Mouse (Mus musculus): ENCODE measurements at regions not wholly inside any gene's neighbourhood (a gene's known extent, or its start where the extent isn't known, plus 50 kb on each side); places are given as distances from the start of the nearest gene placed in this dataset.

- no peak overlapping the region for H3ac ChIP-seq (ENCODE audit: control insufficient read depth, insufficient read length)
- H3K36me3 ChIP-seq (ENCODE audit: control insufficient read depth, insufficient read depth), result no peaks in the 10 kb centered on the region
- no peak overlapping the region for H3K4me3 ChIP-seq
- H3K79me2 ChIP-seq (ENCODE audit: control insufficient read depth, insufficient read depth), result no peaks in the 10 kb centered on the region
- TF ChIP-seq MAX (IDR thresholded peaks at IDR 0.05; ENCODE audit: low read depth), result no peak
- TF ChIP-seq POLR2AphosphoS2 (IDR thresholded peaks at IDR 0.05; ENCODE audit: insufficient read length, low read depth), result no peak
- no peak for TF ChIP-seq USF1 (IDR thresholded peaks at IDR 0.05; ENCODE audit: low read depth)
- TF ChIP-seq TCF12 (IDR thresholded peaks at IDR 0.05; ENCODE audit: insufficient read depth, poor library complexity, severe bottlenecking), result no peak
- TF ChIP-seq SRF (IDR thresholded peaks at IDR 0.05; ENCODE audit: control insufficient read depth, insufficient read length, low read depth), result no peak
- no peak for TF ChIP-seq TCF3 (IDR thresholded peaks at IDR 0.05; ENCODE audit: insufficient read length, low read depth)
- TF ChIP-seq POLR2A (IDR thresholded peaks at IDR 0.05; ENCODE audit: insufficient read length, low read depth), result no peak
- no peak for TF ChIP-seq REST (IDR thresholded peaks at IDR 0.05; ENCODE audit: insufficient read depth, insufficient read length)
- TF ChIP-seq E2F4 (IDR thresholded peaks at IDR 0.05; ENCODE audit: insufficient read depth), result no peak
- no peak for TF ChIP-seq MYOD1 (IDR thresholded peaks at IDR 0.05; ENCODE audit: control insufficient read depth in 1 of 3, insufficient read length in 2 of 3, low read depth in 2 of 3)
- TF ChIP-seq MYOG (IDR thresholded peaks at IDR 0.05; ENCODE audit: control insufficient read depth in 1 of 3, insufficient read depth in 1 of 3, insufficient read length in 2 of 3, low read depth in 2 of 3), result no peak
- TF ChIP-seq CEBPB (IDR thresholded peaks at IDR 0.05; ENCODE audit: insufficient read depth, poor library complexity, severe bottlenecking), result no peak
- no peak overlapping the region for H3K4me2 ChIP-seq (ENCODE audit: low read depth)
- no peaks in the 10 kb centered on the region for H3K27me3 ChIP-seq (ENCODE audit: control insufficient read depth, insufficient read depth, insufficient read length)
Observed at GRCm38 (mm10) chr3:39909642-39910041, 621.4 kb upstream of the Intu start.

- Histone ChIP-seq H3ac (ENCODE audit: control insufficient read depth, insufficient read length) (no peak overlapping the region), H3K4me2 (ENCODE audit: low read depth) (no peak overlapping the region), H3K79me2 (ENCODE audit: control insufficient read depth, insufficient read depth) (no peaks in the 10 kb centered on the region), H3K27me3 (ENCODE audit: control insufficient read depth, insufficient read depth, insufficient read length) (no peaks in the 10 kb centered on the region), H3K36me3 (ENCODE audit: control insufficient read depth, insufficient read depth) (no peaks in the 10 kb centered on the region), H3K4me3 (no peak overlapping the region)
- TF ChIP-seq POLR2A (IDR thresholded peaks at IDR 0.05; ENCODE audit: insufficient read length, low read depth) (no peak), MAX (IDR thresholded peaks at IDR 0.05; ENCODE audit: low read depth) (no peak), MYOD1 (IDR thresholded peaks at IDR 0.05; ENCODE audit: control insufficient read depth in 1 of 3, insufficient read length in 2 of 3, low read depth in 2 of 3) (no peak), SRF (IDR thresholded peaks at IDR 0.05; ENCODE audit: control insufficient read depth, insufficient read length, low read depth) (no peak), E2F4 (IDR thresholded peaks at IDR 0.05; ENCODE audit: insufficient read depth) (no peak), CEBPB (IDR thresholded peaks at IDR 0.05; ENCODE audit: insufficient read depth, poor library complexity, severe bottlenecking) (no peak), USF1 (IDR thresholded peaks at IDR 0.05; ENCODE audit: low read depth) (no peak), REST (IDR thresholded peaks at IDR 0.05; ENCODE audit: insufficient read depth, insufficient read length) (no peak), TCF3 (IDR thresholded peaks at IDR 0.05; ENCODE audit: insufficient read length, low read depth) (no peak), MYOG (IDR thresholded peaks at IDR 0.05; ENCODE audit: control insufficient read depth in 1 of 3, insufficient read depth in 1 of 3, insufficient read length in 2 of 3, low read depth in 2 of 3) (no peak), TCF12 (IDR thresholded peaks at IDR 0.05; ENCODE audit: insufficient read depth, poor library complexity, severe bottlenecking) (no peak), POLR2AphosphoS2 (IDR thresholded peaks at IDR 0.05; ENCODE audit: insufficient read length, low read depth) (no peak)
Observed at GRCm38 (mm10) chr3:39918601-39919000, 612.5 kb upstream of the Intu start.

GRCm38 (mm10) chr3:39925436-39925835 lies 605.6 kb upstream of the Intu start:
- H3K36me3 ChIP-seq (ENCODE audit: control insufficient read depth, insufficient read depth), result no peaks in the 10 kb centered on the region
- TF ChIP-seq MYOG (IDR thresholded peaks at IDR 0.05; ENCODE audit: control insufficient read depth in 1 of 3, insufficient read depth in 1 of 3, insufficient read length in 2 of 3, low read depth in 2 of 3) (no peak), CEBPB (IDR thresholded peaks at IDR 0.05; ENCODE audit: insufficient read depth, poor library complexity, severe bottlenecking) (no peak), TCF12 (IDR thresholded peaks at IDR 0.05; ENCODE audit: insufficient read depth, poor library complexity, severe bottlenecking) (no peak), E2F4 (IDR thresholded peaks at IDR 0.05; ENCODE audit: insufficient read depth) (no peak), POLR2A (IDR thresholded peaks at IDR 0.05; ENCODE audit: insufficient read length, low read depth) (no peak), USF1 (IDR thresholded peaks at IDR 0.05; ENCODE audit: low read depth) (no peak), POLR2AphosphoS2 (IDR thresholded peaks at IDR 0.05; ENCODE audit: insufficient read length, low read depth) (no peak), REST (IDR thresholded peaks at IDR 0.05; ENCODE audit: insufficient read depth, insufficient read length) (no peak), MYOD1 (IDR thresholded peaks at IDR 0.05; ENCODE audit: control insufficient read depth in 1 of 3, insufficient read length in 2 of 3, low read depth in 2 of 3) (no peak), MAX (IDR thresholded peaks at IDR 0.05; ENCODE audit: low read depth) (no peak), SRF (IDR thresholded peaks at IDR 0.05; ENCODE audit: control insufficient read depth, insufficient read length, low read depth) (no peak), TCF3 (IDR thresholded peaks at IDR 0.05; ENCODE audit: insufficient read length, low read depth) (no peak)
- H3K4me3 ChIP-seq, result no peak overlapping the region
- no peak overlapping the region for H3ac ChIP-seq (ENCODE audit: control insufficient read depth, insufficient read length)
- H3K27me3 ChIP-seq (ENCODE audit: control insufficient read depth, insufficient read depth, insufficient read length), result no peaks in the 10 kb centered on the region
- H3K4me2 ChIP-seq (ENCODE audit: low read depth), result no peak overlapping the region
- H3K79me2 ChIP-seq (ENCODE audit: control insufficient read depth, insufficient read depth), result no peaks in the 10 kb centered on the region

GRCm38 (mm10) chr3:39928421-39928820 lies 602.7 kb upstream of the Intu start:
- no peak overlapping the region for H3K4me2 ChIP-seq (ENCODE audit: low read depth)
- no peaks in the 10 kb centered on the region for H3K79me2 ChIP-seq (ENCODE audit: control insufficient read depth, insufficient read depth)
- TF ChIP-seq POLR2A (IDR thresholded peaks at IDR 0.05; ENCODE audit: insufficient read length, low read depth) (no peak), E2F4 (IDR thresholded peaks at IDR 0.05; ENCODE audit: insufficient read depth) (no peak), USF1 (IDR thresholded peaks at IDR 0.05; ENCODE audit: low read depth) (no peak), MYOG (IDR thresholded peaks at IDR 0.05; ENCODE audit: control insufficient read depth in 1 of 3, insufficient read depth in 1 of 3, insufficient read length in 2 of 3, low read depth in 2 of 3) (no peak), REST (IDR thresholded peaks at IDR 0.05; ENCODE audit: insufficient read depth, insufficient read length) (no peak), CEBPB (IDR thresholded peaks at IDR 0.05; ENCODE audit: insufficient read depth, poor library complexity, severe bottlenecking) (no peak), TCF12 (IDR thresholded peaks at IDR 0.05; ENCODE audit: insufficient read depth, poor library complexity, severe bottlenecking) (no peak), POLR2AphosphoS2 (IDR thresholded peaks at IDR 0.05; ENCODE audit: insufficient read length, low read depth) (no peak), SRF (IDR thresholded peaks at IDR 0.05; ENCODE audit: control insufficient read depth, insufficient read length, low read depth) (no peak), MYOD1 (IDR thresholded peaks at IDR 0.05; ENCODE audit: control insufficient read depth in 1 of 3, insufficient read length in 2 of 3, low read depth in 2 of 3) (no peak), MAX (IDR thresholded peaks at IDR 0.05; ENCODE audit: low read depth) (no peak), TCF3 (IDR thresholded peaks at IDR 0.05; ENCODE audit: insufficient read length, low read depth) (no peak)
- no peak overlapping the region for H3K4me3 ChIP-seq
- no peaks in the 10 kb centered on the region for H3K27me3 ChIP-seq (ENCODE audit: control insufficient read depth, insufficient read depth, insufficient read length)
- H3K36me3 ChIP-seq (ENCODE audit: control insufficient read depth, insufficient read depth), result no peaks in the 10 kb centered on the region
- H3ac ChIP-seq (ENCODE audit: control insufficient read depth, insufficient read length), result no peak overlapping the region

Data from myocyte (in vitro differentiated cells).